Mouse (Mus musculus) megakaryocyte, embryonic 14.5 days (primary cell): ENCODE measurements around the gene Srebf2. TPM values are rescaled to one million over a fixed set of nuclear protein-coding genes. Genes with fewer than 3 reads are reported as not detected.

Experiments
- H3K27me3 ChIP-seq: replicated peaks from 2 replicates; pipeline ENCODE3; 2012; ENCODE audit warnings: inconsistent platforms
- H3K36me3 ChIP-seq: replicated peaks from 2 replicates; pipeline ENCODE3; 2012; ENCODE audit warnings: low read length, inconsistent platforms, mixed read lengths
- H3K4me1 ChIP-seq: 2 replicates; pipeline ENCODE4 v1.6.1; 2012; ENCODE audit warnings: inconsistent platforms
- H3K4me3 ChIP-seq: replicated peaks from 2 replicates; pipeline ENCODE3; 2012; ENCODE audit warnings: moderate library complexity, mild to moderate bottlenecking, inconsistent platforms
- H3K9me3 ChIP-seq: 2 replicates; pipeline ENCODE4 v1.6.1; 2012; ENCODE audit warnings: inconsistent platforms
- FLI1 ChIP-seq: IDR thresholded peaks from 2 replicates; pipeline ENCODE4 v1.6.1; 2012; ENCODE audit warnings: low read length, inconsistent platforms, mixed read lengths
- GATA1 ChIP-seq: IDR thresholded peaks from 3 replicates; pipeline ENCODE4 v1.6.1; 2012; ENCODE audit warnings: mixed read lengths, low read length, inconsistent platforms, borderline replicate concordance
- polyA plus RNA-seq: library from polyadenylated mRNA; stranded (reverse); fragments of >175 nt; gene quantifications from 2 replicates; pipeline ENCODE4 v1.2.3, GENCODE M21; 2012; ENCODE audit warnings: low replicate concordance; ENCODE audit not compliant: insufficient read depth

The Srebf2 gene
- polyA plus RNA-seq, 1 experiment, result 351 TPM

- Histone ChIP-seq H3K9me3 (no peaks in the 10 kb centered on the region), H3K27me3 (peaks cover 73% of the 10 kb centered on the region), H3K36me3 (no peaks in the 10 kb centered on the region), H3K4me1 (peaks cover 49% of the 10 kb centered on the region), H3K4me3 (no peak overlapping the region)
- no peak for TF ChIP-seq FLI1
- TF ChIP-seq GATA1, result no peak
These were observed 74.3 kb downstream of the Srebf2 start for GRCm38 (mm10) chr15:82221104-82221860.

GRCm38 (mm10) chr15:82223251-82223650, 76.3 kb downstream of the Srebf2 start:
- H3K4me1 ChIP-seq, result peaks cover 43% of the 10 kb centered on the region
- no peaks in the 10 kb centered on the region for H3K36me3 ChIP-seq
- no peaks in the 10 kb centered on the region for H3K9me3 ChIP-seq
- no peak for TF ChIP-seq FLI1
- TF ChIP-seq GATA1, result no peak
- H3K27me3 ChIP-seq, result peaks cover 66% of the 10 kb centered on the region
- no peak overlapping the region for H3K4me3 ChIP-seq

GRCm38 (mm10) chr15:82223657-82224601, 76.9 kb downstream of the Srebf2 start, which contains the start of gene Tnfrsf13c:
TSS of gene Tnfrsf13c (minus strand) at chr15:82224369.
- peaks cover 66% of the 10 kb centered on the region for H3K27me3 ChIP-seq
- peak within 1 kb of the TSS; percentile 90 for H3K4me3 ChIP-seq
- no peaks in the 10 kb centered on the region for H3K36me3 ChIP-seq
- H3K9me3 ChIP-seq, result no peaks in the 10 kb centered on the region
- peaks cover 38% of the 10 kb centered on the region for H3K4me1 ChIP-seq
- TF ChIP-seq FLI1, result no peak

- H3K4me3 ChIP-seq, result peak overlapping the region; percentile 90
- TF ChIP-seq GATA1 (no peak), FLI1 (no peak)
- peaks cover 30% of the 10 kb centered on the region for H3K4me1 ChIP-seq
- peaks cover 65% of the 10 kb centered on the region for H3K27me3 ChIP-seq
- no peaks in the 10 kb centered on the region for H3K36me3 ChIP-seq
- H3K9me3 ChIP-seq, result no peaks in the 10 kb centered on the region
These were observed 77.7 kb downstream of the Srebf2 start for GRCm38 (mm10) chr15:82224602-82225215.

GRCm38 (mm10) chr15:82225769-82226168, 78.8 kb downstream of the Srebf2 start:
- no peak for TF ChIP-seq FLI1
- TF ChIP-seq GATA1, result no peak
- peaks cover 67% of the 10 kb centered on the region for H3K27me3 ChIP-seq
- H3K9me3 ChIP-seq, result no peaks in the 10 kb centered on the region
- H3K36me3 ChIP-seq, result no peaks in the 10 kb centered on the region
- H3K4me1 ChIP-seq, result peaks cover 32% of the 10 kb centered on the region
- H3K4me3 ChIP-seq, result no peak overlapping the region

GRCm38 (mm10) chr15:82229542-82230045, 82.6 kb downstream of the Srebf2 start:
- H3K4me1 ChIP-seq, result peaks cover 26% of the 10 kb centered on the region

GRCm38 (mm10) chr15:82230098-82230611, 83.2 kb downstream of the Srebf2 start:
- no peak overlapping the region for H3K4me3 ChIP-seq
- peaks cover 45% of the 10 kb centered on the region for H3K27me3 ChIP-seq
- no peak for TF ChIP-seq GATA1
- peaks cover 16% of the 10 kb centered on the region for H3K36me3 ChIP-seq
- no peaks in the 10 kb centered on the region for H3K9me3 ChIP-seq
- H3K4me1 ChIP-seq, result peaks cover 29% of the 10 kb centered on the region

More at GRCm38 (mm10) chr15:82229542-82230045, 82.6 kb downstream of the Srebf2 start:
- TF ChIP-seq GATA1, result no peak
- no peak for TF ChIP-seq FLI1
- H3K27me3 ChIP-seq, result peaks cover 51% of the 10 kb centered on the region
- H3K4me3 ChIP-seq, result no peak overlapping the region
- peaks cover 13% of the 10 kb centered on the region for H3K36me3 ChIP-seq
- H3K9me3 ChIP-seq, result no peaks in the 10 kb centered on the region

- H3K27me3 ChIP-seq, result peaks cover 36% of the 10 kb centered on the region
- peaks cover 30% of the 10 kb centered on the region for H3K4me1 ChIP-seq
- TF ChIP-seq FLI1 (no peak), GATA1 (no peak)
These were observed 84.1 kb downstream of the Srebf2 start for GRCm38 (mm10) chr15:82231100-82231499.

More at GRCm38 (mm10) chr15:82231100-82231499, 84.1 kb downstream of the Srebf2 start:
- H3K4me3 ChIP-seq, result no peak overlapping the region
- H3K36me3 ChIP-seq, result peaks cover 16% of the 10 kb centered on the region
- no peaks in the 10 kb centered on the region for H3K9me3 ChIP-seq
